Mouse (Mus musculus) lung, postnatal 0 days (tissue): ENCODE measurements at regions not wholly inside any gene's neighbourhood (a gene's known extent, or its start where the extent isn't known, plus 50 kb on each side); places are given as distances from the start of the nearest gene placed in this dataset.

ENCODE experiments used
- ATAC-seq: fragments of 200-750 bp; cut with Nextera tagmentation; 2 replicates; pipeline ENCODE4 v1.8.0; 2017; ENCODE audit warnings: moderate library complexity
- DNase-seq: peaks from one replicate; pipeline ENCODE4 v3.0.0-alpha.2; 2016; ENCODE audit warnings: low spot score
- H3K27ac ChIP-seq: fragments of 300-500 bp; sonication (generic); 2 replicates; pipeline ENCODE4 v1.5.1; 2014; ENCODE audit warnings: antibody characterized with exemption, mild to moderate bottlenecking, low read length, mixed read lengths
- H3K27me3 ChIP-seq: fragments of 300-500 bp; sonication (generic); replicated peaks from 2 replicates; pipeline ENCODE4 v1.6.1; 2014; ENCODE audit warnings: low read length, mixed read lengths; ENCODE audit not compliant: insufficient read depth
- H3K36me3 ChIP-seq: fragments of 300-500 bp; sonication (generic); 2 replicates; pipeline ENCODE4 v1.6.1; 2014; ENCODE audit warnings: low read length, mixed read lengths; ENCODE audit not compliant: insufficient read depth
- H3K4me1 ChIP-seq: fragments of 300-500 bp; sonication (generic); 2 replicates; pipeline ENCODE4 v1.6.1; 2014; ENCODE audit warnings: antibody characterized with exemption, low read depth, low read length, mixed read lengths; ENCODE audit not compliant: insufficient read depth
- H3K4me2 ChIP-seq: fragments of 300-500 bp; sonication (generic); replicated peaks from 2 replicates; pipeline ENCODE4 v1.6.1; 2014; ENCODE audit warnings: low read depth, mild to moderate bottlenecking, low read length, moderate library complexity, mixed read lengths
- H3K4me3 ChIP-seq: fragments of 300-500 bp; sonication (generic); 2 replicates; pipeline ENCODE4 v1.5.1; 2014; ENCODE audit warnings: low read depth, low read length
- H3K9ac ChIP-seq: fragments of 300-500 bp; sonication (generic); replicated peaks from 2 replicates; pipeline ENCODE4 v1.6.1; 2014; ENCODE audit warnings: low read depth, mild to moderate bottlenecking
- H3K9me3 ChIP-seq: fragments of 300-500 bp; sonication (generic); 2 replicates; pipeline ENCODE4 v1.6.1; 2016; ENCODE audit warnings: low read length, mixed read lengths
- CTCF ChIP-seq: IDR thresholded peaks from 2 replicates; pipeline ENCODE4 v1.5.1; 2016; ENCODE audit warnings: antibody characterized with exemption, mild to moderate bottlenecking
- EP300 ChIP-seq: IDR thresholded peaks from 2 replicates; pipeline ENCODE4 v1.6.1; 2016; ENCODE audit warnings: antibody characterized with exemption, mild to moderate bottlenecking, control low read depth
- WGBS: fragments of 180-500 bp; shearing (Covaris S2); extraction: QIAGEN DNeasy Blood & Tissue Kit; methylation state at CpG from one replicate; pipeline ENCODE4 v1.1.7; 2014; 5-methylcytosine and 5-hydroxymethylcytosine counted together

- Histone ChIP-seq H3K4me2 (no peak overlapping the region), H3K9me3 (no peaks in the 10 kb centered on the region), H3K36me3 (no peaks in the 10 kb centered on the region), H3K27ac (no peak overlapping the region), H3K4me1 (no peaks in the 10 kb centered on the region), H3K4me3 (no peak overlapping the region), H3K9ac (no peak overlapping the region), H3K27me3 (no peaks in the 10 kb centered on the region)
- no peak for TF ChIP-seq EP300
- no peak for TF ChIP-seq CTCF
- DNase-seq = no peak
- ATAC-seq = no peak
- 86% methylated on average over 7 of the region's 7 CpGs for WGBS
These were observed 189.5 kb upstream of the Onecut1 start for GRCm38 (mm10) chr9:74672261-74672660.

GRCm38 (mm10) chr9:74698229-74698628, 163.5 kb upstream of the Onecut1 start:
- H3K4me1 ChIP-seq = no peaks in the 10 kb centered on the region
- H3K9ac ChIP-seq = no peak overlapping the region
- TF ChIP-seq CTCF (no peak), EP300 (no peak)
- no peaks in the 10 kb centered on the region for H3K27me3 ChIP-seq
- no peak for ATAC-seq
- H3K27ac ChIP-seq = no peak overlapping the region
- no peaks in the 10 kb centered on the region for H3K9me3 ChIP-seq
- H3K36me3 ChIP-seq = no peaks in the 10 kb centered on the region
- DNase-seq = no peak
- 63% methylated on average over 8 of the region's 8 CpGs for WGBS
- no peak overlapping the region for H3K4me3 ChIP-seq
- no peak overlapping the region for H3K4me2 ChIP-seq

- no peak overlapping the region for H3K9ac ChIP-seq
- no peaks in the 10 kb centered on the region for H3K36me3 ChIP-seq
- ATAC-seq (no peak), DNase-seq (no peak)
- H3K4me3 ChIP-seq = no peak overlapping the region
- no peaks in the 10 kb centered on the region for H3K4me1 ChIP-seq
- WGBS = 30% methylated on average over 4 of the region's 4 CpGs
- H3K27me3 ChIP-seq = no peaks in the 10 kb centered on the region
- no peak overlapping the region for H3K27ac ChIP-seq
- H3K9me3 ChIP-seq = no peaks in the 10 kb centered on the region
- no peak overlapping the region for H3K4me2 ChIP-seq
- TF ChIP-seq EP300 (no peak), CTCF (no peak)
These were observed 156.0 kb upstream of the Onecut1 start for GRCm38 (mm10) chr9:74705698-74706097.

- H3K4me3 ChIP-seq = no peak overlapping the region
- 47% methylated on average over 1 of the region's 1 CpGs for WGBS
- H3K9me3 ChIP-seq = no peaks in the 10 kb centered on the region
- no peak overlapping the region for H3K27ac ChIP-seq
- DNase-seq = no peak
- no peak overlapping the region for H3K9ac ChIP-seq
- ATAC-seq = no peak
- TF ChIP-seq EP300 (no peak), CTCF (no peak)
- H3K36me3 ChIP-seq = no peaks in the 10 kb centered on the region
- no peaks in the 10 kb centered on the region for H3K4me1 ChIP-seq
- H3K27me3 ChIP-seq = no peaks in the 10 kb centered on the region
- no peak overlapping the region for H3K4me2 ChIP-seq
These were observed 154.1 kb upstream of the Onecut1 start for GRCm38 (mm10) chr9:74707608-74708007.

GRCm38 (mm10) chr9:74711698-74712097, 150.0 kb upstream of the Onecut1 start:
- DNase-seq (no peak), ATAC-seq (no peak)
- no peaks in the 10 kb centered on the region for H3K4me1 ChIP-seq
- H3K27ac ChIP-seq = no peak overlapping the region
- H3K9me3 ChIP-seq = no peaks in the 10 kb centered on the region
- no peaks in the 10 kb centered on the region for H3K36me3 ChIP-seq
- no peak overlapping the region for H3K4me2 ChIP-seq
- no peak overlapping the region for H3K4me3 ChIP-seq
- H3K27me3 ChIP-seq = no peaks in the 10 kb centered on the region
- WGBS = 90% methylated on average over 10 of the region's 10 CpGs
- TF ChIP-seq EP300 (no peak), CTCF (no peak)
- no peak overlapping the region for H3K9ac ChIP-seq

- H3K36me3 ChIP-seq = no peaks in the 10 kb centered on the region
- no peaks in the 10 kb centered on the region for H3K27me3 ChIP-seq
- no peak for DNase-seq
- no peak overlapping the region for H3K9ac ChIP-seq
- H3K4me2 ChIP-seq = no peak overlapping the region
- no peaks in the 10 kb centered on the region for H3K4me1 ChIP-seq
- WGBS = 83% methylated on average over 5 of the region's 5 CpGs
- ATAC-seq = no peak
- H3K27ac ChIP-seq = no peak overlapping the region
- H3K4me3 ChIP-seq = no peak overlapping the region
- no peak for TF ChIP-seq EP300
- TF ChIP-seq CTCF = no peak
- no peaks in the 10 kb centered on the region for H3K9me3 ChIP-seq
These were observed 129.3 kb upstream of the Onecut1 start for GRCm38 (mm10) chr9:74732451-74732850.

- Histone ChIP-seq H3K9ac (no peak overlapping the region), H3K27ac (no peak overlapping the region), H3K4me2 (no peak overlapping the region), H3K27me3 (no peaks in the 10 kb centered on the region), H3K4me3 (no peak overlapping the region), H3K9me3 (no peaks in the 10 kb centered on the region), H3K4me1 (no peaks in the 10 kb centered on the region), H3K36me3 (no peaks in the 10 kb centered on the region)
- 86% methylated on average over 2 of the region's 2 CpGs for WGBS
- DNase-seq (no peak), ATAC-seq (no peak)
- TF ChIP-seq EP300 (no peak), CTCF (no peak)
These were observed 119.8 kb upstream of the Onecut1 start for GRCm38 (mm10) chr9:74741949-74742348.
